Mouse (Mus musculus) heart, postnatal 0 days (tissue): ENCODE data around the gene Usf3. TPM values are rescaled to one million over a fixed set of nuclear protein-coding genes. Genes with fewer than 3 reads are reported as not detected.

ENCODE experiments used
- ATAC-seq: fragments of 200-750 bp; cut with Nextera tagmentation; 2 replicates; pipeline ENCODE4 v1.8.0; 2017; ENCODE audit warnings: low read depth, moderate number of reproducible peaks, moderate library complexity; ENCODE audit not compliant: insufficient read depth
- DNase-seq: peaks from one replicate; pipeline ENCODE4 v3.0.0-alpha.2; 2016; ENCODE audit warnings: low spot score
- H3K27ac ChIP-seq: fragments of 300-500 bp; sonication (generic); 2 replicates; pipeline ENCODE4 v1.5.1; 2014; ENCODE audit warnings: low read depth, mild to moderate bottlenecking
- H3K27me3 ChIP-seq: fragments of 300-500 bp; sonication (generic); 2 replicates; pipeline ENCODE4 v1.6.1; 2014; ENCODE audit warnings: low read length, mixed read lengths; ENCODE audit not compliant: control insufficient read depth, insufficient read depth
- H3K36me3 ChIP-seq: fragments of 300-500 bp; sonication (generic); replicated peaks from 2 replicates; pipeline ENCODE4 v1.6.1; 2014; ENCODE audit warnings: low read length, mixed read lengths; ENCODE audit not compliant: control insufficient read depth, insufficient read depth
- H3K4me1 ChIP-seq: fragments of 300-500 bp; sonication (generic); 2 replicates; pipeline ENCODE4 v1.6.1; 2014; ENCODE audit warnings: antibody characterized with exemption; ENCODE audit not compliant: control insufficient read depth, insufficient read depth
- H3K4me2 ChIP-seq: fragments of 300-500 bp; sonication (generic); 2 replicates; pipeline ENCODE4 v1.6.1; 2014; ENCODE audit warnings: low read depth, mild to moderate bottlenecking, low read length, moderate library complexity
- H3K4me3 ChIP-seq: fragments of 300-500 bp; sonication (generic); 2 replicates; pipeline ENCODE4 v1.5.1; 2014; ENCODE audit warnings: low read depth, low read length
- H3K9ac ChIP-seq: fragments of 300-500 bp; sonication (generic); replicated peaks from 2 replicates; pipeline ENCODE4 v1.6.1; 2014; ENCODE audit warnings: low read depth, low read length, mixed read lengths
- H3K9me3 ChIP-seq: fragments of 300-500 bp; sonication (generic); replicated peaks from 2 replicates; pipeline ENCODE4 v1.6.1; 2016; ENCODE audit warnings: low read length; ENCODE audit not compliant: control insufficient read depth
- CTCF ChIP-seq: IDR thresholded peaks from 2 replicates; pipeline ENCODE4 v1.5.1; 2016; ENCODE audit warnings: antibody characterized with exemption, control low read depth, low read depth
- EP300 ChIP-seq: IDR thresholded peaks from 2 replicates; pipeline ENCODE4 v1.6.1; 2016; ENCODE audit warnings: antibody characterized with exemption, low read depth
- WGBS: fragments of 180-500 bp; shearing (Covaris S2); extraction: QIAGEN DNeasy Blood & Tissue Kit; methylation state at CpG from one replicate; pipeline ENCODE4 v1.1.7; 2014; 5-methylcytosine and 5-hydroxymethylcytosine counted together
- polyA plus RNA-seq: library from polyadenylated mRNA; unstranded; fragments of >200 nt; fragmentation: Nextera tagmentation; extraction: Ambion mirVana; gene quantifications from 2 replicates; pipeline ENCODE4 v1.2.1, GENCODE M21; 2015
- total RNA-seq: library from RNA; depleted of rRNA; stranded (reverse); fragments of >200 nt; gene quantifications from 2 replicates; pipeline ENCODE4 v1.2.3, GENCODE M21; 2014; ENCODE audit warnings: low replicate concordance

Usf3 gene
- total and polyA plus RNA-seq, 2 experiments from 2014 or later: 1.4 to 9.9 TPM

DNA sequence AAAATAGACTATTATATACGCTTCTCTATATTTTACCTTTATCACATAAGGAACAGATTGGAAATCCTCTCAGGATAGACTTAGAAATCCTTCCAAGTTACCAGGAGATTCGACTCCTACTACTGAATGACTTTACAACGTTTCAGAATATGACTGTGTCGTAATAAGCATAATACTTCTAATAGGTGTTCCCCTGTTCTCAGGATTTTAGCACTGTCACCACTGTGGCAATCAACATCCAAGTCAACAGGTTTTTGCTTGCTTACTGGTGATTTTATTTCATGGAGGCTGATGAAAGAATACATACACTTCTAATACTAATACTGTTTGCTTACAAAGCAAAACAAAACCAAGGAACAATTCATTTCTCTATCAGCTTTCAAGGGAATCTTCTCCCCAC, 40.7 kb upstream of the Usf3 start:
- H3K27ac ChIP-seq: no peak overlapping the region
- ATAC-seq: no peak
- 76% methylated on average over 4 of the region's 4 CpGs for WGBS
- H3K36me3 ChIP-seq: no peaks in the 10 kb centered on the region
- TF ChIP-seq EP300 (no peak), CTCF (no peak)
- H3K4me2 ChIP-seq: no peak overlapping the region
- no peaks in the 10 kb centered on the region for H3K4me1 ChIP-seq
- no peaks in the 10 kb centered on the region for H3K27me3 ChIP-seq
- H3K9me3 ChIP-seq: no peaks in the 10 kb centered on the region
- H3K9ac ChIP-seq: no peak overlapping the region
- H3K4me3 ChIP-seq: no peak overlapping the region
- DNase-seq: no peak

DNA sequence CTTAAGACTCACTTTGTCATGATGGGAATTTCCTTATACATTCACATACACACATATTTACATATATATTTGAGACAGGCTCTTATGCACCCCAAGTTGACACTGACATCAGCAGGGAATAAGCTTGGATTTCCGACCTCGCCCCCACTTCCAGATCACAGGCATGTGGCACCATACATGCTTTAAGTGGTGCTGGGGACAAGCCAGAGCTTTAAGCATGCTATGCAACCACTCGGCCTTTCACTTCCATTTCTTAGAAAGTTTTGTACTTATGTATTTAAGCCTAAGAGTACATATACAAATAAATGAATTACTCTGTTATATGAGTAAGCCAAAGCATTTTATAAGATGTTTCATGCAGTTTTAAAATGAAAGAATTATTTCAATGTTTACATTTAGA, 39.9 kb upstream of the Usf3 start:
- no peak for ATAC-seq
- H3K9ac ChIP-seq: no peak overlapping the region
- no peak for TF ChIP-seq EP300
- H3K4me3 ChIP-seq: no peak overlapping the region
- no peaks in the 10 kb centered on the region for H3K9me3 ChIP-seq
- no peak overlapping the region for H3K4me2 ChIP-seq
- DNase-seq: no peak
- no peak overlapping the region for H3K27ac ChIP-seq
- peaks cover 8% of the 10 kb centered on the region for H3K4me1 ChIP-seq
- H3K27me3 ChIP-seq: no peaks in the 10 kb centered on the region
- H3K36me3 ChIP-seq: no peaks in the 10 kb centered on the region
- 70% methylated on average over 3 of the region's 3 CpGs for WGBS

DNA sequence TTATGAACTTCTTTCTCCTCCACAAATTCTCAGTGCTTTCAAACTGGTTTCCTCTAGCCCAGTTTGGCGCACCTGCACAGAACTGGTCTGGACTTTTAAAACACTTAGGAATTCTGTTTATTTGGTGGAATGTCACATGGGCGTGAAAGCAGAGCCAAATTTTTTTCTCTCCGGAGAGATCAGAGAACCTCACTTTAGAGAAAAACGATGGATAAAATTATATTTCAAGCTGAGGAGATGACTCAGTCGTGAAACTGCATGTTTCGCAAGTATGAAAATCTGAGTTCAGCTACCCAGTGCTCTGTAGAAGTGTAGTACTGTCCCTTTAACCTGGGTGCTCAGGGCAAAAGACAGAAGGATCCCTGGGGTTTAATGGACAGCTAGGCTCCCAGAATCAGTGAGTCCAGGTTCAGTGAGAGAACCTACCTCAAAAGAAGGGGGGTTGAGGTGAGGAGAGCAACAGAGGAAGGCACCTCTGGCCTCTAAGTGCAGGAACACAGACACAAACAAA, 36.5 kb upstream of the Usf3 start:
- Histone ChIP-seq H3K27me3 (no peaks in the 10 kb centered on the region), H3K36me3 (no peaks in the 10 kb centered on the region), H3K4me1 (peaks cover 14% of the 10 kb centered on the region), H3K4me2 (no peak overlapping the region), H3K4me3 (no peak overlapping the region), H3K9me3 (no peaks in the 10 kb centered on the region), H3K27ac (no peak overlapping the region), H3K9ac (no peak overlapping the region)
- no peak for ATAC-seq
- TF ChIP-seq CTCF (no peak), EP300 (no peak)
- no peak for DNase-seq
- WGBS: 83% methylated on average over 6 of the region's 6 CpGs

DNA sequence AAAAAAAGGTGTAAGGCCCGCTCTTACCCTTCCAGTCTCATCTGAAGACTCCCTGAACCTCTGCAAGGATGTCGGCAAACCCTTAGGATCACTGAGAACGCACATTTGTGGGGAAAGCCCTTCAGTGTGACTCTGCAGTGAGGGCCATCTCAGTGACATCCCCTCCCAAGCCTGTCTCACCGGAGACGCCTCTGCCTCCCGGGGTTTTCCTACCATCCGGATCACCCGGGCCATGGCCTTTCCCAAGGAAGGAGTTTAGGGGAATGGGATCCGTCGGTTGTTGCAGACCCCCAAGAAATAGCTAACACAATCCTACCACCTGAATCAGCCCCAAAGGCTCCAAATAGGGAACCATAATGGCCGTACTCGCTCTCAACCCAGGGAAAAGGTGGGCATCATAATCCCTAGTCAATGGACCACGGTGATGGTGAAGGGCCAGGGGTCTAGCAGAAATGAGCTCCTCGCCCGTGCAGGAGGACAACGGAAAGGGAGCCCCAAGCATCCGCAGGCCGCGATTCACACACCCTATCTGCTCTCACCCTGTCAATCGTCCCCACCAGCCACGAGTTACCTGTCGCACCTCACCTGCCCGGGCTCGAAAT, 34.6 kb upstream of the Usf3 start:
- Histone ChIP-seq H3K27ac (peak overlapping the region; percentile 99), H3K36me3 (no peaks in the 10 kb centered on the region), H3K27me3 (no peaks in the 10 kb centered on the region), H3K4me2 (peak overlapping the region; percentile 97), H3K9me3 (no peaks in the 10 kb centered on the region), H3K4me1 (peaks cover 16% of the 10 kb centered on the region), H3K9ac (peak overlapping the region; percentile 95), H3K4me3 (peak overlapping the region; percentile 93)
- TF ChIP-seq CTCF: no peak
- no peak for TF ChIP-seq EP300
- ATAC-seq: no peak; the same call in 1 of the 2 replicates
- WGBS: under 1% methylated on average over 24 of the region's 24 CpGs
- peak; percentile 25 for DNase-seq

GRCm38 (mm10) chr16:44138979-44139535, 34.0 kb upstream of the Usf3 start:
- WGBS: under 1% methylated on average over 25 of the region's 25 CpGs
- Histone ChIP-seq H3K27me3 (no peaks in the 10 kb centered on the region), H3K4me1 (peaks cover 16% of the 10 kb centered on the region), H3K36me3 (no peaks in the 10 kb centered on the region), H3K9ac (peak overlapping the region; percentile 95), H3K27ac (peak overlapping the region; percentile 99), H3K4me2 (peak overlapping the region; percentile 97), H3K9me3 (no peaks in the 10 kb centered on the region), H3K4me3 (peak overlapping the region; percentile 93)
- peak; percentile 84 for ATAC-seq
- TF ChIP-seq EP300 (peak; percentile 93), CTCF (no peak)
- DNase-seq: peak; percentile 96
